8 mouse cellular contexts compared by ENCODE assay signal in the genomic region with DNA sequence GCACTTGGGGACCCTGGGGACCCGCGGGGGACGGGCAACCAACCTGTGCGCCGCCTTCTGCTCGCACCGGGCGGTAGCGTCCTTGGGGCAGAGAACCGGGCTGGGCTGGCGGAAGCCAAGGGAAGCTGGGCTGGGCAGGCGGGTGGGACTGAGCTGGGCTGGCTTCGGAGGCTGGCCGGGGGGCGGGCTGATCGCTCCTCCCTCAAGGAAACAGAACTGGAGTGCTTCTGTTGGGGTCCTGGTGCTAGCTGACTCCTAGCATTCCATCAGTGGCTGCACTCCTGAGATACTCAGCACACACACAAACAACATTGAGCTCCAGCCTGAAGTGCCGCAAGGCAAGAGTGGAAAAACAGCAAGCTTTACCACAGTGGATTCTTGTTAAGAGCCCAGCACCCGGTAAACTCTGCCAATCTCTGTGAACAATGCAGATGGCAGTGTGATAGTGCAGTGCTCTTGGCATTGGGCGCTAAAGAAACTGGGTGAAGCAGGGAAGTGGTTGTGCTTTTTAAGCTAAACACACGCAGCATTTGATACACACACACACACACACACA. TPM values are rescaled to one million over a fixed set of nuclear protein-coding genes. Genes with fewer than 3 reads are reported as not detected.
A peak's percentile ranks its signal among the peaks of the same experiment; 100 is the strongest.
DNase-seq lines count a peak whose midpoint lies in the region; ATAC-seq lines count a peak whose summit lies in the region.

Traf1 (minus strand) TSS at position 292 of the 556 bp plus-strand sequence.

- DNase-seq in embryo, embryonic 10 days (ENCODE audit: low spot score): peak; percentile 23
- no peak for DNase-seq in embryo, embryonic 10.5 days (ENCODE audit: low spot score)
- DNase-seq in heart, postnatal 10 days: peak; percentile 46 to 54
- DNase-seq in kidney, postnatal 25 days: peak; percentile 67 to 82
- no peak for DNase-seq in layer of hippocampus, postnatal 25 days (ENCODE audit: extremely low spot score in 1 of 2, low spot score in 1 of 2)

- peaks cover 6% of the 10 kb centered on the region for H3K27me3 ChIP-seq in embryonic facial prominence, embryonic 13.5 days
- H3K27me3 ChIP-seq in stomach, embryonic 15.5 days (replicated peaks): no peaks in the 10 kb centered on the region

- no peaks in the 10 kb centered on the region; the same call in 1 of the 2 replicates for H3K79me2 ChIP-seq in macrophage (ENCODE audit: inconsistent target)

- H3K4me2 ChIP-seq in embryonic facial prominence, embryonic 13.5 days: peak within 1 kb of the TSS; percentile 64
- peak within 1 kb of the TSS; percentile 71 for H3K4me2 ChIP-seq in stomach, embryonic 15.5 days

- H3K9me3 ChIP-seq in embryonic facial prominence, embryonic 13.5 days: no peaks in the 10 kb centered on the region
- no peaks in the 10 kb centered on the region for H3K9me3 ChIP-seq in stomach, embryonic 15.5 days

- no peak for ATAC-seq in embryonic facial prominence, embryonic 13.5 days (ENCODE audit: insufficient number of reproducible peaks, insufficient read depth, low FRiP score, low TSS enrichment, low read depth)
- ATAC-seq in stomach, embryonic 15.5 days (ENCODE audit: insufficient read depth, low FRiP score, low read depth): peak; percentile 65

- peaks cover 18% of the 10 kb centered on the region; the same call in 1 of the 2 replicates for H3K4me1 ChIP-seq in embryonic facial prominence, embryonic 13.5 days
- peaks cover 13% of the 10 kb centered on the region; the same call in 1 of the 2 replicates for H3K4me1 ChIP-seq in stomach, embryonic 15.5 days

- intact Hi-C loops in heart, postnatal 10 days (cut with DNase I): no loop called here

- H3K9ac ChIP-seq in embryonic facial prominence, embryonic 13.5 days: peak within 1 kb of the TSS; percentile 57
- peak within 1 kb of the TSS; percentile 26; the same call in 1 of the 2 replicates for H3K9ac ChIP-seq in stomach, embryonic 15.5 days

- no peak within 1 kb of the TSS for H3K27ac ChIP-seq in embryonic facial prominence, embryonic 13.5 days
- peak within 1 kb of the TSS; percentile 83 for H3K27ac ChIP-seq in macrophage
- no peak within 1 kb of the TSS for H3K27ac ChIP-seq in stomach, embryonic 15.5 days

- peak within 1 kb of the TSS; percentile 36 for H3K4me3 ChIP-seq in embryonic facial prominence, embryonic 13.5 days
- H3K4me3 ChIP-seq in macrophage (ENCODE audit: inconsistent target): no peak within 1 kb of the TSS
- H3K4me3 ChIP-seq in stomach, embryonic 15.5 days (replicated peaks): peak within 1 kb of the TSS; percentile 30

- no peaks in the 10 kb centered on the region for H3K36me3 ChIP-seq in embryonic facial prominence, embryonic 13.5 days
- H3K36me3 ChIP-seq in macrophage (ENCODE audit: inconsistent target): no peaks in the 10 kb centered on the region
- H3K36me3 ChIP-seq in stomach, embryonic 15.5 days: no peaks in the 10 kb centered on the region

- WGBS in embryonic facial prominence, embryonic 13.5 days: 9% methylated on average over 20 of the region's 20 CpGs
- WGBS in macrophage (ENCODE audit: missing documents): 19% methylated on average over 20 of the region's 20 CpGs
- 8% methylated on average over 20 of the region's 20 CpGs for WGBS in stomach, embryonic 15.5 days

RNA-seq across cellular contexts. Expression of gene Traf1, which starts in this region (rescaled TPM):
- polyA plus RNA-seq in embryonic facial prominence, embryonic 13.5 days (2015; fragmentation: Nextera tagmentation; extraction: Ambion mirVana): 2.4 and 4.3 TPM in 2 replicates
- total RNA-seq in heart, postnatal 10 days (2021): 1 to 10 TPM; 1.3 to 1.8 TPM
- 1,000 to 10,000 TPM in 2 of 26 experiments, 100 to 1,000 TPM in 17, 10 to 100 TPM in 7; 17.9 to 1,486 (median 305) TPM for total RNA-seq in macrophage (2018; cell fraction: chromatin; rRNA removed)
- total RNA-seq in macrophage (2018; cell fraction: cytosol; rRNA removed): 100 to 1,000 TPM in 4 of 26 experiments, 10 to 100 TPM in 16, 1 to 10 TPM in 6; 4.1 to 298 (median 39.1) TPM
- 1,000 to 10,000 TPM in 1 of 26 experiments, 100 to 1,000 TPM in 19, 10 to 100 TPM in 6; 18.6 to 1,031 (median 263) TPM for total RNA-seq in macrophage (2018; cell fraction: nucleus; rRNA removed)
- 3.0 to 7.8 TPM (median 3.3 TPM) in 3 replicates for polyA plus RNA-seq in macrophage (2018)
- polyA plus RNA-seq in stomach, embryonic 15.5 days (2015; fragmentation: Nextera tagmentation; extraction: Ambion mirVana): 3.2 and 4.3 TPM in 2 replicates
- 1 to 10 TPM; 1.7 to 3.3 TPM for total RNA-seq in layer of hippocampus, postnatal 25 days (2021)

Comparison
In these comparisons a context has a peak if more than half of its experiments do, and no peak if none do; other contexts are left out.
1. DNase-seq: peak in embryo, embryonic 10 days (single experiment), heart, postnatal 10 days (2 of 2) and kidney, postnatal 25 days (2 of 2); none in embryo, embryonic 10.5 days (single experiment) and layer of hippocampus, postnatal 25 days (0 of 2).